Mouse (Mus musculus): ENCODE measurements around the gene Tnfrsf18.

The Tnfrsf18 gene

GRCm38 (mm10) chr4:156033476-156034119, 7.6 kb downstream of the Tnfrsf18 start:
- DNase-seq (ENCODE audit: low read depth), result peak; percentile 90

GRCm38 (mm10) chr4:156034301-156034700, 8.3 kb downstream of the Tnfrsf18 start:
- no peak for DNase-seq (ENCODE audit: low read depth)

GRCm38 (mm10) chr4:156034901-156035300, 8.9 kb downstream of the Tnfrsf18 start:
- DNase-seq (ENCODE audit: low read depth), result no peak

GRCm38 (mm10) chr4:156044754-156045153, 18.8 kb downstream of the Tnfrsf18 start:
- no peak for DNase-seq (ENCODE audit: low read depth)

- peak; percentile 5 for DNase-seq (ENCODE audit: low read depth)
Observed at GRCm38 (mm10) chr4:156049779-156050178, 23.8 kb downstream of the Tnfrsf18 start.

- peak; percentile 40 for DNase-seq (ENCODE audit: low read depth)
Observed at GRCm38 (mm10) chr4:156050391-156050980, 24.5 kb downstream of the Tnfrsf18 start.

- DNase-seq (ENCODE audit: low read depth), result no peak
Observed at GRCm38 (mm10) chr4:156053113-156053512, 27.1 kb downstream of the Tnfrsf18 start.

- DNase-seq (ENCODE audit: low read depth), result no peak
Observed at GRCm38 (mm10) chr4:156054130-156054529, 28.2 kb downstream of the Tnfrsf18 start.

- DNase-seq (ENCODE audit: low read depth), result no peak
Observed at GRCm38 (mm10) chr4:156054606-156055005, 28.6 kb downstream of the Tnfrsf18 start.

GRCm38 (mm10) chr4:156055173-156055572, 29.2 kb downstream of the Tnfrsf18 start:
- no peak for DNase-seq (ENCODE audit: low read depth)

GRCm38 (mm10) chr4:156057702-156058101, 31.7 kb downstream of the Tnfrsf18 start:
- DNase-seq (ENCODE audit: low read depth), result no peak

- DNase-seq (ENCODE audit: low read depth), result no peak
Observed at GRCm38 (mm10) chr4:156058826-156059225, 32.9 kb downstream of the Tnfrsf18 start.

- DNase-seq (ENCODE audit: low read depth), result no peak
Observed at GRCm38 (mm10) chr4:156059261-156059660, 33.3 kb downstream of the Tnfrsf18 start, which contains the start of gene Ttll10. TSS of gene Ttll10 (minus strand) at chr4:156059414.

GRCm38 (mm10) chr4:156059713-156060112, 33.7 kb downstream of the Tnfrsf18 start:
- DNase-seq (ENCODE audit: low read depth), result no peak

GRCm38 (mm10) chr4:156063861-156064509, 38.0 kb downstream of the Tnfrsf18 start:
- DNase-seq (ENCODE audit: low read depth), result no peak

GRCm38 (mm10) chr4:156064510-156064897, 38.5 kb downstream of the Tnfrsf18 start:
- no peak for DNase-seq (ENCODE audit: low read depth)

GRCm38 (mm10) chr4:156065156-156065894, 39.4 kb downstream of the Tnfrsf18 start:
- no peak for DNase-seq (ENCODE audit: low read depth)

- DNase-seq (ENCODE audit: low read depth), result peak; percentile 52
Observed at GRCm38 (mm10) chr4:156067256-156067949, 41.4 kb downstream of the Tnfrsf18 start.

GRCm38 (mm10) chr4:156069701-156070100, 43.7 kb downstream of the Tnfrsf18 start:
- no peak for DNase-seq (ENCODE audit: low read depth)

GRCm38 (mm10) chr4:156070276-156070675, 44.3 kb downstream of the Tnfrsf18 start:
- DNase-seq (ENCODE audit: low read depth), result no peak

GRCm38 (mm10) chr4:156070716-156071115, 44.8 kb downstream of the Tnfrsf18 start:
- DNase-seq (ENCODE audit: low read depth), result no peak

- peak; percentile 67 for DNase-seq (ENCODE audit: low read depth)
Observed at GRCm38 (mm10) chr4:156076911-156077382, 51.0 kb downstream of the Tnfrsf18 start.
